Mouse (Mus musculus) midbrain, embryonic 13.5 days (tissue): ENCODE measurements at regions not wholly inside any gene's neighbourhood (a gene's known extent, or its start where the extent isn't known, plus 50 kb on each side); places are given as distances from the start of the nearest gene placed in this dataset.

Experiments
- ATAC-seq: fragments of 200-750 bp; cut with Nextera tagmentation; 2 replicates; pipeline ENCODE4 v1.8.0; 2017; ENCODE audit warnings: mild to moderate bottlenecking, moderate TSS enrichment, moderate library complexity
- H3K27ac ChIP-seq: fragments of 300-500 bp; sonication (generic); 2 replicates; pipeline ENCODE4 v1.5.1; 2015; ENCODE audit warnings: inconsistent platforms, mild to moderate bottlenecking, moderate library complexity
- H3K27me3 ChIP-seq: fragments of 300-500 bp; sonication (generic); 2 replicates; pipeline ENCODE4 v1.6.1; 2015; ENCODE audit warnings: mild to moderate bottlenecking, inconsistent platforms
- H3K36me3 ChIP-seq: fragments of 300-500 bp; sonication (generic); 2 replicates; pipeline ENCODE4 v1.6.1; 2015; ENCODE audit warnings: mild to moderate bottlenecking, inconsistent platforms
- H3K4me1 ChIP-seq: fragments of 300-500 bp; sonication (generic); replicated peaks from 2 replicates; pipeline ENCODE4 v1.6.1; 2015; ENCODE audit warnings: inconsistent platforms
- H3K4me2 ChIP-seq: fragments of 300-500 bp; sonication (generic); replicated peaks from 2 replicates; pipeline ENCODE4 v1.6.1; 2015; ENCODE audit warnings: moderate library complexity, mild to moderate bottlenecking, inconsistent platforms
- H3K4me3 ChIP-seq: fragments of 300-500 bp; sonication (generic); replicated peaks from 2 replicates; pipeline ENCODE4 v1.5.1; 2015; ENCODE audit warnings: mild to moderate bottlenecking, inconsistent platforms
- H3K9ac ChIP-seq: fragments of 300-500 bp; sonication (generic); replicated peaks from 2 replicates; pipeline ENCODE4 v1.6.1; 2015; ENCODE audit warnings: mild to moderate bottlenecking, inconsistent platforms
- H3K9me3 ChIP-seq: fragments of 300-500 bp; sonication (generic); 2 replicates; pipeline ENCODE4 v1.6.1; 2016; ENCODE audit warnings: mild to moderate bottlenecking, inconsistent platforms
- WGBS: fragments of 180-500 bp; shearing (Covaris S2); methylation state at CpG from one replicate; pipeline ENCODE4 v1.1.7; 2015; 5-methylcytosine and 5-hydroxymethylcytosine counted together

DNA sequence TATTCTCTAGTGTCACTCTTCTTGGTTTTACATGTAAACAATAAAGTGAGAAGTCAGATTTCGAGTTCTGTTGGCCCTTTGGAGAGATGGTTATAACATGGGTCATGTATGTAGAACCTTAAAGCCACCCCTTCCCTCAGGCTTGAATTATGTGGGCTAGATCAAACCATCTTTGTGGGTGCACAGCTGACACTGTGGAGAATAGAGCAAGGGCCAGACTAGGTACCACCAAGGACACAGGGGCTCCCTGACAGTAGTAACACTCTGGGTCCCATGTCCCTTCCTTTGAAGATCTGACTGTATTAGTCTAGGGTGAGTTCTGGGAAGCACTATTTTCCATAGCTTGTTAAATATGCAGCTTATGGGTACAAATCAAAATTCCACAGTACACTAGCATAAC is 156.2 kb downstream of the Fam124b start:
- ATAC-seq = no peak
- Histone ChIP-seq H3K9me3 (no peaks in the 10 kb centered on the region), H3K27me3 (no peaks in the 10 kb centered on the region), H3K4me3 (no peak overlapping the region), H3K4me2 (no peak overlapping the region), H3K36me3 (no peaks in the 10 kb centered on the region), H3K27ac (no peak overlapping the region), H3K4me1 (no peaks in the 10 kb centered on the region), H3K9ac (no peak overlapping the region)
- 83% methylated on average over 1 of the region's 1 CpGs for WGBS

DNA sequence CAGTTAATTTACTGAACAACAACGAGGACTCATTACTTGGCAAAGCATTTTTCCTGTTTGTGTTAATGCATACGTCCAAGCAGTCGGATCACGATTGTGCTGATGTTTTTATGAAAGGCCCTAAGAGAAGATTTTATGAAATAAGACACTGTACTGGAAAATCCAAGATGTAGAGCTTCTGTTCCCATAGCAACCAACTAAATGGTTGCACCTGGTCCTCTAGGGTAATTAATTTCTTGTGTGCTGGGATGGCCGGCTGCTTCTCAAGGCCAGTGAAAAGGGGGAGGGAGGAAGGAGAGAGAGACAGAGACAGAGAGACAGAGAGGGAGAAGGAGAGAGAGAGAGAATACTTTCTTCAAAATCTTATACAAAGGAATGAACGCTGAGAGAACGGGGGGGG is 156.6 kb downstream of the Fam124b start:
- 64% methylated on average over 7 of the region's 7 CpGs for WGBS
- Histone ChIP-seq H3K9ac (no peak overlapping the region), H3K27ac (no peak overlapping the region), H3K9me3 (no peaks in the 10 kb centered on the region), H3K4me1 (no peaks in the 10 kb centered on the region), H3K27me3 (no peaks in the 10 kb centered on the region), H3K4me2 (no peak overlapping the region), H3K4me3 (no peak overlapping the region), H3K36me3 (no peaks in the 10 kb centered on the region)
- ATAC-seq = no peak

DNA sequence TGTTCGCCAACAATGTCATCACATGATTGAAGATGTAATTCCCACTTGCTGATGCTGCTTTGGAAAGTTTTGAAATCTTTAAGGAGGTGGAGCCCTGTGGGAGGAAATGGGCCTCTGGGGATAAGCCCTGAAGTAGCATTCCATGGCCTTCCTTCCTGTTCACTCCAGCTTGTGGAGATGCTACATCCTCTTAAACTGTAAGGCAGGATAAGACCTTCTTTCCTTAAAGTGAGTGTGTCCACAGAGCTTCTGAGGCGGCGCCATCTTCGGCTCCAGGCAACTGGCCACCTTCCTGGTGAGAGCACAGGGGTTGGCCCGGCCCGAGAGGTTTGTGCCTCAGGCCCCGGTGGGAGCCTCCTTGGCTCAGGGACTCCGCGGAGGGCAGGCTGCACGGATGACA is 173.1 kb downstream of the Fam124b start:
- WGBS = 88% methylated on average over 10 of the region's 10 CpGs
- ATAC-seq = no peak
- Histone ChIP-seq H3K4me3 (no peak overlapping the region), H3K4me2 (no peak overlapping the region), H3K27ac (no peak overlapping the region), H3K36me3 (no peaks in the 10 kb centered on the region), H3K27me3 (no peaks in the 10 kb centered on the region), H3K4me1 (no peaks in the 10 kb centered on the region), H3K9me3 (no peaks in the 10 kb centered on the region), H3K9ac (no peak overlapping the region)

DNA sequence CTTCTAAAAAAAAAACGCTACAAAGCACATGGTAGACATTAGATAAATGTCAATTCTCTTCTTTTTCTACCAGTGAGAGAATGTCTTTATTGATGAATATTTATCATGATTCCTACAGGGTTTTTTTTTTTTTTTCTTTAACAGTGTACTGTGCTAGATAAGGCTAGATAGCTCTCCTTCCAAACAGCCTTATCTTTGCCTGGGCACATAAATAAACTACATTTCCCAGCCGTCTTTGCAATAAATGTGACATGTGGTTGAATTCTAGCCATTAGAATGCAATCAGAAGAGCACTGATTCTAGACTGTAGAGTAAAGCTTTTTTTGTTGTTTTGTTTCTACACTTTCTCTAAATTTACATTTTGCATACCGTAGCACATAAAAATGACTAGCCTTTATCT is 177.9 kb downstream of the Fam124b start:
- Histone ChIP-seq H3K4me3 (no peak overlapping the region), H3K27ac (no peak overlapping the region), H3K9me3 (no peaks in the 10 kb centered on the region), H3K9ac (no peak overlapping the region), H3K27me3 (no peaks in the 10 kb centered on the region), H3K4me1 (no peaks in the 10 kb centered on the region), H3K36me3 (no peaks in the 10 kb centered on the region), H3K4me2 (no peak overlapping the region)
- WGBS = 88% methylated on average over 3 of the region's 3 CpGs
- ATAC-seq = no peak

DNA sequence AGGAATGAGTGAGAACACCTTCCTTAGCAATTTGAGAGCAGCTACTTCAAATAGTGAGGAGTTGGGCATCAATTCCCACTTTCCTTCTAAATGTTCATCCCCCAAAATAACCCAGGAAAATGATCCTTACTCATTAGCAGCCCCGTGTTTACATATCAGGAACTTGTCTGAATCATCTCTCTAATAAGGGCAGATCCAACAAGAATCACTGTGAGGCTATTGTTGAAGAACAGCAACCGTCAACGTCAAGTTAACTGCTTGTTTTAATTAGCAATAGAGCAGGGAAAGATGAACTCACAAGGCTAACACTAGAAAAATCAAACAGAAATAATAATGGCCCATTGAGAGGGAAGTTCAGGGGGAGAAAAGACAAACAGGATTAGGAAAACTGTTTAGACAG is 178.4 kb downstream of the Fam124b start:
- Histone ChIP-seq H3K4me2 (no peak overlapping the region), H3K4me1 (no peaks in the 10 kb centered on the region), H3K9me3 (no peaks in the 10 kb centered on the region), H3K4me3 (no peak overlapping the region), H3K9ac (no peak overlapping the region), H3K27ac (no peak overlapping the region), H3K36me3 (no peaks in the 10 kb centered on the region), H3K27me3 (no peaks in the 10 kb centered on the region)
- WGBS = 61% methylated on average over 3 of the region's 3 CpGs
- no peak for ATAC-seq

DNA sequence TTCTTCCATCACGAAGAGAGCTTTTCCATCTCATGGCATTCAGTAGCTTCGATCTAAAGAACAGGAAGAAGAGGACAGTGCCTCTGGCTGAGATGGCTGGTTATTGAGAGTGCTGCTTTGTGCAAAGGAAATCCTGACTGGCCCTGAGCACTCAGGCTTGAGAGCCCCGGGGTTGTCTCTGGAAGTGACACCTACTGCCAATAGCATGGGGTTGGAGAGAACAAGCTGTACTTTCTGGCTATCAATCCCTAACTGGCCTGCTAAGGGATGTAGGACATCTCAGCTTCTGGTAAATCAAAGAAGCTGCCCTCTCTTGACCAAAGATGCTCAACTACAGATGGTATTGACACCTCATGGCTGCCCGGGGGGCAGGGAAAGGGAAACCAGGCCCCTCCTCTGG is 178.2 kb upstream of the Serpine2 start:
- WGBS = 97% methylated on average over 4 of the region's 4 CpGs
- Histone ChIP-seq H3K4me1 (no peaks in the 10 kb centered on the region), H3K9ac (no peak overlapping the region), H3K27ac (no peak overlapping the region), H3K4me3 (no peak overlapping the region), H3K36me3 (no peaks in the 10 kb centered on the region), H3K27me3 (no peaks in the 10 kb centered on the region), H3K4me2 (no peak overlapping the region), H3K9me3 (no peaks in the 10 kb centered on the region)
- ATAC-seq = no peak

DNA sequence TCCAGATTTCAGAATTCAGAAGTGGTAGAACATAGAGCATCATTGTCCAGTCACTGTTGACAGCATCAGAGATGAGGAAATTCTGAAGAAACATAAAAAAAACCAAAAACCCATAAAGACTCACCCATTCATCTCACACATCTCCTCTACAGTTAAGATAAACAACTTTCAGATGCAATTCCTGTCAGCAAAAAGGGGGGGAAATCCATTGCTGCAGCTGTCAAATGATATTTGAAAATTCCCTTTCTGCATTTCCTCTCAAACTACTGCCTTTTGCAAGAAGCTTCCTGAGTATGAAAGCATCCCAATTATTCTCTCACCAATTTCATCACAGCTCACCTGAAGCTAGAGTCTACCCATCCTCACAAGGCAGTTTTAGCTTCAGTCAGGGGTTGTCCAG is 177.1 kb upstream of the Serpine2 start:
- Histone ChIP-seq H3K36me3 (no peaks in the 10 kb centered on the region), H3K27ac (no peak overlapping the region), H3K27me3 (no peaks in the 10 kb centered on the region), H3K4me3 (no peak overlapping the region), H3K4me2 (no peak overlapping the region), H3K4me1 (peaks cover 8% of the 10 kb centered on the region), H3K9me3 (no peaks in the 10 kb centered on the region), H3K9ac (no peak overlapping the region)
- no peak for ATAC-seq

DNA sequence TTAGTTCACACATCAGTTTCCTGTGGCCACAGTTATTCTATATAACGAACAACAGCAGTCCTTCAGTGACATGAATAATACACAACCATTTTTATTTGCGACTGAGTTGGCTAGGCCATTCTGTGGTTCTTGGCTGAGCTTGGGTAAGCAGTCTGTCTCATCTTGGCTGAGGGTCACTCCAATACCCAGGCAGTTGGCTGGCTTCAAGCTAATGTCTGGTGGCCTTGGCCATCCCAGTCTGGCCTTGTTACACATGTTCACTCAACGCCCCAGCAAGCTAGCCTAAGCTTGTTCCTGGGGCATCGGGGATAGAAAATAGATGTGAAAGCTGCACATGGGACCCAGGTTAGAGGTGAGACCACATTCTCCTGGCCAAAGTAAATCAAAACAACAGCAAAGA is 175.5 kb upstream of the Serpine2 start:
- Histone ChIP-seq H3K27me3 (no peaks in the 10 kb centered on the region), H3K9ac (no peak overlapping the region), H3K36me3 (no peaks in the 10 kb centered on the region), H3K4me2 (no peak overlapping the region), H3K27ac (no peak overlapping the region), H3K4me1 (peaks cover 18% of the 10 kb centered on the region), H3K4me3 (no peak overlapping the region), H3K9me3 (no peaks in the 10 kb centered on the region)
- 96% methylated on average over 4 of the region's 4 CpGs for WGBS
- ATAC-seq = no peak

DNA sequence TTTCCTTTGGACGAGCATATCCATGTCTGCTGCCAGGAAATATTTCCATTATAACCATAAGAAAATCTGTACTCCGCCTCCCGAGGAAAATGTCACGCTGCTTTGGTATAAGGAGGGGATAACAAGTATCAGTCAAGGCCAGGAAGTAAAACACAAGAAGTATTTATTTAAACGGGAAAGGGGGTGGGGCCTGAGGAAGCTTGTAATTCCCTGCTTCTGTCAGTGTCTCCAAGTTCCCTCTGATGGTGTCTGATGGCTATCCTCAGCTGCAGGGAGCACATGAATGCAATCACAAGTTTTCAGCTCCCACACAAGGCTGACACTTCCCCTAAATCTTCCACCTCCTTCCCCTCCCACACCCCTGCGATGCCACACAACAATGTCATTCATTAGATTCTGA is 172.5 kb upstream of the Serpine2 start:
- Histone ChIP-seq H3K4me3 (no peak overlapping the region), H3K4me2 (no peak overlapping the region), H3K27ac (peak overlapping the region; percentile 35; the same call in 1 of the 2 replicates), H3K9me3 (no peaks in the 10 kb centered on the region), H3K4me1 (peaks cover 18% of the 10 kb centered on the region), H3K36me3 (no peaks in the 10 kb centered on the region), H3K27me3 (no peaks in the 10 kb centered on the region), H3K9ac (no peak overlapping the region)
- WGBS = 44% methylated on average over 6 of the region's 6 CpGs
- 0 out of 2 replicates have a peak, but pooled peaks have one; percentile 34 for ATAC-seq

DNA sequence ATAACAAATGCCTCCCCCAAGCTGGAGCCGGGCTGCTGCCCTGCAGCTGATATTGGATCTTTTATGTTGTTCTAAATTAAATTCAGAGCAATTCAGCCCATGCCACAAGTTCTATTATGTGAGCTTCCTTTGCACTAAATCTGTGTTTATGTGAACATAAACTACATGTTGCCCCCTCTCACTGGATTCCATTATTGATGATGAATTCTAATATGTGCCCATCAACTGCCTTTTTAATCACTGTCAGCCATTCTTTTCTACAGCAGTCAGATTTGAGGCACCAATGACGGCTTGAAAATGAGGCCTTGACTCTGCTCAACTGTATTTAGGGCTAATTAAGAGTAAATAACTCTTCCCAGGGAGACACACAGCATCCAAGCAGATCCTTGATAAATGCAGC is 172.1 kb upstream of the Serpine2 start:
- H3K36me3 ChIP-seq = no peaks in the 10 kb centered on the region
- H3K9me3 ChIP-seq = no peaks in the 10 kb centered on the region
- peak overlapping the region; percentile 21; the same call in 1 of the 2 replicates for H3K27ac ChIP-seq
- H3K4me1 ChIP-seq = peaks cover 18% of the 10 kb centered on the region
- H3K4me3 ChIP-seq = no peak overlapping the region
- H3K27me3 ChIP-seq = no peaks in the 10 kb centered on the region
- no peak overlapping the region for H3K9ac ChIP-seq
- 0 out of 2 replicates have a peak, but pooled peaks have one; percentile 29 for ATAC-seq
- WGBS = 16% methylated on average over 2 of the region's 2 CpGs
- H3K4me2 ChIP-seq = no peak overlapping the region

DNA sequence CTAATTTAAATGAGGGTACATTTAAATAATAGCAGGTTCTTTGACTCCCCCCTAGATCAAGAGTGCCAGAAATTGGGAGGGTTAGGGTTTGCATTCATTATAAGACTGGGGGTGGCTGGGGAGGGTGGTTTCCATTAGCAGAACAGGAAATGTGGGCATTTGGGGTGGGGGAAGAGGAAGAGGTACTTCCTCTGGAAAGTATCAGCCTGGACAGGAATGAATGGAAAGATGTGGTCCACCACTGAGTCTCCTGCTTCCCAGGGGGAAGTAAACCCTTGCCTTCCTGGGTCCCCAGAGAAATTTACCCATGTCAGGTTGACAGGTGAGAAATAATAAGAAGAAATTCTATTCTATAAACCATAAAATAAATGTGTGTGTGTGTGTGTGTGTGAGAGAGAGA is 171.5 kb upstream of the Serpine2 start:
- Histone ChIP-seq H3K9me3 (no peaks in the 10 kb centered on the region), H3K4me1 (peaks cover 18% of the 10 kb centered on the region), H3K36me3 (no peaks in the 10 kb centered on the region), H3K4me2 (no peak overlapping the region), H3K4me3 (no peak overlapping the region), H3K9ac (no peak overlapping the region), H3K27me3 (no peaks in the 10 kb centered on the region), H3K27ac (no peak overlapping the region)
- ATAC-seq = no peak

DNA sequence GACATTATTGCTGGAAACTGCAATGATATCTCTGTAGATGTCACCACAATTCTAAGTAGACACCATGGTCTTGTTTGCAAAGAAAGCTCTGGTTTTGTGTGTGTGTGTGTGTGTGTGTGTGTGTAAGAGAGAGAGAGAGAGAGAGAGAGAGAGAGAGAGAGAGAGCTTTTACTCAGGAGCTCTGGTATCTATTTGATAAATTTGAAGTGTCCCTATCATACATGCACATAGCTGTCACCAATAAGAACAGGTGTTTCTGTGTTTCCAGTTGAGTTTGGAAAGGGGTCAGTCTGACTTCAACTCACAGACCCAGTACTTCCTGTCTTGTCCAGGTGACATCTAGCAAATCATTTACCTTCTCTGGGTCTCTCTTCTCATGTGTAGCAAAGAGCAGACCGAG is 169.7 kb upstream of the Serpine2 start:
- Histone ChIP-seq H3K36me3 (no peaks in the 10 kb centered on the region), H3K27ac (no peak overlapping the region), H3K9me3 (no peaks in the 10 kb centered on the region), H3K4me1 (peaks cover 18% of the 10 kb centered on the region), H3K9ac (no peak overlapping the region), H3K27me3 (no peaks in the 10 kb centered on the region), H3K4me3 (no peak overlapping the region), H3K4me2 (no peak overlapping the region)
- no peak for ATAC-seq
- WGBS = 96% methylated on average over 1 of the region's 1 CpGs

DNA sequence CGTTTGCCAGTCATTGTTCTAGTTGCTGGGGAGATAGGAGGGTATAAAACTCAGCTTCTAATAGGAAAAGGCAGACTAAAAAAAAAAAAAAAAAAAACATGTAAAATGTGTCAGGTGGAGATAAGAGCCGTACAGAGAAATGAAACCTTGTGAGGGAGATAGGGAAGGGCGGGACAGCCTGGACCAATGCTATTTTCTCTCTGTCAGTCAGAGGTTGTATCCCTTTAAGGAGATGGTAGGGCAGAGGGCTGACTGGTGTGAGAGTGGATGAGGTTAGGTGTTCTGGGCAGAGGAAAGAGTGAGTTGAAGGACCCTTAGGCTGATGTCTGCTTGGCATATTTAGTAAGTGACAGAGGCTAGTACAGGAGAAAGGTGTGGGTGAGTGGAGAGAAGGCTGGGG is 169.2 kb upstream of the Serpine2 start:
- no peaks in the 10 kb centered on the region for H3K27me3 ChIP-seq
- peaks cover 18% of the 10 kb centered on the region for H3K4me1 ChIP-seq
- no peak overlapping the region for H3K27ac ChIP-seq
- H3K9me3 ChIP-seq = no peaks in the 10 kb centered on the region
- no peaks in the 10 kb centered on the region for H3K36me3 ChIP-seq
- no peak overlapping the region for H3K4me2 ChIP-seq
- 0 out of 2 replicates have a peak, but pooled peaks have one; percentile 35 for ATAC-seq
- H3K9ac ChIP-seq = no peak overlapping the region
- 82% methylated on average over 3 of the region's 3 CpGs for WGBS
- H3K4me3 ChIP-seq = no peak overlapping the region
